Mouse (Mus musculus): ENCODE results near the gene Psme2.

Psme2 gene

DNA sequence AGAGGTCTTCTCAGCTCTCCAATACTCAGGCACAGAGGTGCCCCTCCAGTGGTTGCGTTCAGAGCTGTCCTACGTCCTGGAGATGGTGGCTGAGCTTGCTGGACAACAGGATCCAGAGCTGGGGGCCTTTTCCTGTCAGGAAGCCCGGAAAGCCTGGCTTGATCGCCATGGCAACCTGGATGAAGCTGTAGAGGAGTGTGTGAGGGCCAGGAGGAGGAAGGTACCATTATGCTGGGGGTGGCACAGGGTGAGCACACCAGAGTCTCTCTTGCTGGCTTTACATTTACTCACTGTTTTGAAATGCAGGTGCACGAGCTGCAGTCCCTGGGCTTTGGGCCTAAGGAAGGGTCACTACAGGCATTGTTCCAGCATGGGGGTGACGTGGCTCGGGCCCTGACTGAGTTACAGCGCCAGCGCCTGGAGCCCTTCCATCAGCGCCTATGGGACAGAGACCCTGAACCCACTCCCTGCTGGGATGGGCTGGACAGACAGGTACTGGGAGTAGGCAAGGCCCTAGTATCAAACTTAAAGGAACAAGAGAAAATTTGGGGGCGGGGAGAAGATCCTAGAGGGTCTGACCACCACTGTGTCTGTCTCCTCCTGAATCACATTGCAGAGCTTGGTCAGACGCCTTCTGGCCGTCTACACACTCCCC, 5.2 kb upstream of the Psme2 start:
- no peak for DNase-seq (ENCODE audit: low read depth, low spot score)

- no peak for DNase-seq (ENCODE audit: low read depth, low spot score)
Measured at GRCm38 (mm10) chr14:55592226-55592625, 1.3 kb upstream of the Psme2 start.

DNA sequence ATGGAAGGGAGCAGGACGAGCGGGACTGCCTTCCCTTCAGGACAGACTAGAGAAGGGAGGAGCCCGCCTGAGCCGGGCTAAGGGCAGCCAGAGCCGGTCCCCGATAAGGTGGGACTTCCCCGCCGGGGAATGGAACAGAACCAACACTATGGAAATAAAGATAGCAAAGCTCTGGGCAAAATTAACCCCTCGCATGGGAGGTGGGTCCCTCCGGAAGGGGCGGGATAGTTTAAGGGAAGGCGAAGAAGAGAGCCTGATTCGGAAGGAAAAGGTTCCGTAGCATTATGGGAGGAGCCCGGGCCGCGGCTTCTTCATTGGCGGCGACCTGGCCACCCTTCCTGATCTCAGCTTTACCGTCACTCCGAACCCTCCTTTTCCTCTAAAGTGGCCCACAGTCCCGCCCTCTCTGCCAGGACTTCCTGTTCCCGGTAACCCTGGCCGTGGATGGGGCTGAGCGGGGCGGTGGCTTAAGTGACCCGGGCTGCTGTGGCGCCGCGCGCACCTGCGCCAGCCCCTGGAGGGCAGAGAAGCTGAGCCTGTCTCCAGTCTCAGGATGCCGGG, 498 bp upstream of the Psme2 start, which contains the start of gene Rnf31:
Gene Rnf31 (plus strand): TSS at position 378 of the 561 bp plus-strand sequence.
- peak; percentile 95 for DNase-seq (ENCODE audit: low read depth, low spot score)

GRCm38 (mm10) chr14:55589771-55590448, 1.0 kb downstream of the Psme2 start:
- peak; percentile 87 for DNase-seq (ENCODE audit: low read depth, low spot score)

DNA sequence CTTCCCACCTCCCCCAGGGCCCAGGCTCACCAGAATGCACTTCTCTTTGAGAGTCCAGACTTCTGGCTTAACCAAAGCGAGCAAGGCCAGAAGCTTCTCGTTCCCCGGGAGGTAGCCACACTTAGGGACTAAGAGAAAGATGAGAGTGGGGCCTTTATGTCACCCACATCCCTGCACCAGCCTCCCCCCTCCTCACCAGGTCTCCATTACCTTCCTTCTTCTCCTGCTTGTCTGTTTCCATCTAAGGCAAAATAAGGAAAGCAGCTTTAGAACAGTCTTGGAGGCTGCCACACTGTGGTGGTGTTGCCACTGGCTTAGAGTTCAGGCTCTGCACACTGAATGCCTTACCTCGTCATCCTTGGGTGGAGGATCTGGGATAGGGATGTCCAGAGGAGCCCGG, 1.6 kb downstream of the Psme2 start:
- DNase-seq (ENCODE audit: low read depth, low spot score): no peak

DNA sequence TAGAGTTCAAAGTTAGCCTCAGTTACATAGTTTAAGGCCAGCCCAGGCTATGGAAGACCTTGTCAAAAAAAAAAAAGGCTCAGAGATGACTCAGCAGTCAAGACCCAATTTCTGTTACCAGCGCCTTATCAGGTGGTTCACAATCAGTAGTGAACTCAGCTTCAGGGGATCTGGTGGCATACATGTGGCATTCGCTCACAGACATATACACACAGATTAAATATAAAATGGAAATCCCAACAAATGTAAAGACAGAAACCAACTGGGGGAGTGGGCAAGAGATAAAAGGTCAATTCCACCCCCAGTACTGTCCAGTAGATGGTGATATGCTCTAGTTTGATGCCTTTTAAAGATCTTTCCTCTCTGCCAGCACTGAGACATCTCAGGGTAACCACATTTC, 4.8 kb downstream of the Psme2 start:
- peak; percentile 50 for DNase-seq (ENCODE audit: low read depth, low spot score)

GRCm38 (mm10) chr14:55585566-55585960, 5.3 kb downstream of the Psme2 start:
- peak; percentile 73 for DNase-seq (ENCODE audit: low read depth, low spot score)

- peak; percentile 86 for DNase-seq (ENCODE audit: low read depth, low spot score)
Measured at GRCm38 (mm10) chr14:55584702-55585565, 6.0 kb downstream of the Psme2 start, which contains the start of gene Emc9. Gene Emc9, minus strand, starts transcription at chr14:55585302.

DNA sequence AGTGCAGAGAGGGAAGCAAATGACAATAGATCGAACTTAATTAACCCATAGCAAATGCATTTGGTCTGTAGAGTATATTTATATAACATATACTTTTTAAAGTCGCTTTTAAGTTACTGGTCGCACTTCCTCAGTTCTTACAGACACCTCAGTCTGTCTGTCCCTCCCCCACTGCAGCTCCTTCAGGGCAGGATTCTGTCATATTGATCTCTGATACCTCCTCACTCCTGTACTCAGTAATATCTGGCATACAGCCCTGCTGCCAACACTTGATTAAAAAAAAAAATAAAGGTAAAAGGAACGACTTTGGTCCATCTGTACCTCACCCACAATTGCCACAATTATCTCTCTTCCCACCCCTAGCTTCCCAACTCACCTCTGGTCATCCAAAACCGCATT, 6.6 kb downstream of the Psme2 start:
- DNase-seq (ENCODE audit: low read depth, low spot score): no peak

- DNase-seq (ENCODE audit: low read depth, low spot score): no peak
Measured at GRCm38 (mm10) chr14:55581981-55582681, 8.8 kb downstream of the Psme2 start.

- DNase-seq (ENCODE audit: low read depth, low spot score): no peak
Measured at GRCm38 (mm10) chr14:55580731-55581130, 10.2 kb downstream of the Psme2 start.

- no peak for DNase-seq (ENCODE audit: low read depth, low spot score)
Measured at GRCm38 (mm10) chr14:55579511-55580496, 11.1 kb downstream of the Psme2 start.

DNA sequence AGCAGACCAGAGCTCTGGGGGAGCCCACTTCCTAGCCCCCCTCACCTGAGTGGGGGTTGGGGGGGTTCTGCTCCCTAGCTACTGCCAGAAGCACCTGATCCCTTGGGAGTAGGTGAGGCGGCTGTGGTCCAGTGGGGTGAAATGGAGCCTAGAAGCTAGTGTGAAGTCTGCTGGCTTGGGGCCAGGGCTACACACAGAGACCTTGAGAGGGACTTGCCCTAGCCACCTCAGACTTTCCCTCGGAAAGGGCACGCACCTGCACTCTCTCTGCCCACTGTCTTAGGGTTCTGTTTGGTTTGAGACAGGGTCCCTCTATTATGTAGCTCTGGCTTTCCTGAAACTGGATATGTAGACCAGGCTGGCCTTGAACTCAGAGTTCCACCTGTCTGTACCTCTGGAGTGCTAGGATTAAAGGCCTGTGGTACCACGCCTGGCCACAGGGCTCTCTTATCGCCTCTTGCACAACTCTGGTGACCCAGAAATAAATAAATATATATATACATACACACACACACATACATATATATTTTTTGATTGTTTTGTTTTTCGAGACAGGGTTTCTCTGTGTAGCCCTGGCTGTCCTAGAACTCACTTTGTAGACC, 12.1 kb downstream of the Psme2 start:
- peak; percentile 66 for DNase-seq (ENCODE audit: low read depth, low spot score)

DNA sequence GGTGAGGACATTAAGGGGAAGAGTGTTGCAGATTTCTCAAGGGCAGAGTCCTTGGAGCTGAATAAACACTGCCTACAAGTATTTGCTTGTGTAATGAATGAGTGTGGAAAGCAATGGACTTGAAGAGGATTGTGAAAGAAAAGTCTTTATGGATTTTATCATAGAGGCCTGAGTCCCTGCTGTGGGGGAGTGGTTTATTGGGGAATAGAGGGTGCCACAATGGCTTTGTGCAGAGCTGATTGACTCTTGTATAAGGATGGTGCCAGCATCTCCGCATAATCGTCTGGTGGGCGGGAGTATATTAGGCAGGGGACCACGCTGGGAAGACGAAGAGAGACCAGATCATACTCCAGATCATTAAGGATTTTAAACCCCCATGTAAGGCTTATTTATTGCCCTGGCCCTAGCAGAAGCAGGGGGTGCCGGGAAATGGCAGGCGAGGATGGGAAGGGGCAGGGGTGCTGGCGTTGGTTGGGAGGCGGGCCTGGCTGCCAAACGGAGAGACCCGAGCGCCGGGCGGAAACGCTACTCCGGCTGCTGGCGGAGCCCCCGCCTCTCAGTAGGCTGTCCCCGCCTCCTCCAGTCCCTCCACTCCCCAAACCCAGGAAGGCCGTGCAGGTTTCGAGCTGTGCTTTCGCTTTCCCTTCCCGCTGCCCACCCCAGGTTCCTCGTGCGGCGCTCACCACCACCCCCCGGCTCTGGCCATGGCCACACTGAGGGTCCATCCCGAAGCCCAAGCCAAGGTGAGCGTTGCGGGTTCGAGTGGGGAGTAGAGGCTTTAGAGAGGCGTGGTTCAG, 12.8 kb downstream of the Psme2 start, which contains the start of gene Psme1:
Gene Psme1 (plus strand): TSS at position 253 of the 797 bp plus-strand sequence.
- peak; percentile 90 for DNase-seq (ENCODE audit: low read depth, low spot score)

DNA sequence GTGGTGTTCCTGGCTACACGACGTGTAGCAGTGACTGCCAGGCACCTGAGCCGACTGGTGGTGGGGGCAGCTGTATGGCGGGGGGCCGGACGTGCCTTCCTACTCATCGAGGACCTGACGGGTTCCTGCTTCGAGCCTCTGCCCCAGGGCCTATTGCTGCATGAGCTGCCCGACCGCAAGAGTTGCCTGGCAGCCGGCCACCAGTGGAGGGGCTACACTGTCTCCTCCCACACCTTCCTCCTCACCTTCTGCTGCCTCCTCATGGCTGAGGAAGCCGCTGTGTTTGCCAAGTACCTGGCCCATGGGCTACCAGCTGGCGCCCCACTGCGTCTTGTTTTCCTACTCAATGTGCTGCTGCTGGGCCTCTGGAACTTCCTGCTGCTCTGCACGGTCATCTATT, 14.5 kb downstream of the Psme2 start:
- DNase-seq (ENCODE audit: low read depth, low spot score): no peak

DNA sequence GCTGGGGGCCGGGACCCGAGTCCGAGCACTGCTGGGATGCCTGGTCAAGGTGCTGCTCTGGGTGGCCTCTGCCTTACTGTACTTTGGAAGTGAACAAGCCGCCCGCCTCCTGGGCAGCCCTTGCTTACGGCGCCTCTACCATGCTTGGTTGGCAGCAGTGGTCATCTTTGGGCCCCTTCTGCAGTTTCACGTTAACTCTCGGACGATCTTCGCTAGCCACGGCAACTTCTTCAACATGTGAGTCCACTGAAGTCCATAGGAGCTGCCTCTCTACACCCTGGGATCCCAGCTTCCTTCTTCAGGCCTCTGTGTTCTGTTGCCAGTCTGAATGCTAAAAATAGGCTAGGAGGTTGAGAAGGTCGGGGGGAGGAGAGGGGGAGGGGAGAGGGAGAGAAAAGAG, 15.2 kb downstream of the Psme2 start:
- no peak for DNase-seq (ENCODE audit: low read depth, low spot score)

GRCm38 (mm10) chr14:55575302-55575701, 15.6 kb downstream of the Psme2 start, which contains the start of gene Fitm1:
Gene Fitm1, plus strand, starts transcription at chr14:55575617.
- DNase-seq (ENCODE audit: low read depth, low spot score): no peak

DNA sequence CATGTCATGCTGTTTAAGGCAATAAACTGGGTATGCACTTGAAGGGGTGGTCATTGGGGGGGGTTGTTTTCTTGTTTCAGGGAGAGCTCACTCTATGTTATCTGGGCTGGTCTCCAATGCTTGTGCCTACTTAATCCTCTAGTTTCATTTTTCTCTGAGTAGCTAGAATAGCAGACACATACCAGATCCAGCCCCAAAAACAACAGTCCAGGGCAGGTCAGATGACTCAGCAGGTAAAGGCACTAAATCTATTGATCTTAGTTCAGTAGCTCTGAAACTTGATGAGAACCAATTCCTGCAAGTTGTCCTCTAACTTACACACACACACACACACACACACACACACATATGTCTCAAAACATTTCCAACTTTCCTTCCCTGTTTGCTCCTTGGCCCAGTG, 19.2 kb downstream of the Psme2 start:
- DNase-seq (ENCODE audit: low read depth, low spot score): no peak

- DNase-seq (ENCODE audit: low read depth, low spot score): no peak
Measured at GRCm38 (mm10) chr14:55570588-55570987, 20.3 kb downstream of the Psme2 start.
